Mouse (Mus musculus): ENCODE measurements around the gene Olfr697. TPM values are rescaled to one million over a fixed set of nuclear protein-coding genes. Genes with fewer than 3 reads are reported as not detected.
"Not testable (repeated sequence)": the region's sequence is repeated elsewhere in the genome, so short reads cannot be mapped to it uniquely, and the experiment has no call there.

The Olfr697 gene
- not detected in 2 replicates for polyA plus RNA-seq (2012; rRNA removed)

DNA sequence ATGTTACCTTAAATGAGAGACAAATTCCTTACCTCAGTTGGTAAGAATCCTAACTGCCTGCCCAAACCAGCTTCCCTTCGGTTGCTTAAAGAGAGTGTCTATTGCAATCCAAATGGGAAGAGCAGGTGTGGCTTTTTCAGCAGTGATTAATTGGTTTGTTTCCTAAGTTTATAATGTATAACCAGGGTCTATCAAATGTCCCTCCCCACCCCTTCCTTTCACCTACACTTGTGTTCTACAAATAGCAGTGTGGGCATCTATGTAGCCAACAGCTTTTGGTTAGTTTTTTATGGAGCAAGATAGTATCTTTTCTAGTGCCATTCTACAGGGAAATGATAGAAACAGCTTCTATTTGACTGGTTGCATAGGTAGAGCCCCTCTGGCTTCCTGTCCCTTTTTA is at the start of gene Olfr697:
Olfr697 (minus strand) TSS at position 101 of the 400 bp plus-strand sequence.
- 52% methylated on average over 1 of the region's 1 CpGs for WGBS
- DNase-seq (ENCODE audit: low read depth, low spot score) = no peak

- DNase-seq (ENCODE audit: low read depth, low spot score) = no peak
Observed at GRCm38 (mm10) chr7:106788330-106788729, 46.1 kb upstream of the Olfr697 start.

DNA sequence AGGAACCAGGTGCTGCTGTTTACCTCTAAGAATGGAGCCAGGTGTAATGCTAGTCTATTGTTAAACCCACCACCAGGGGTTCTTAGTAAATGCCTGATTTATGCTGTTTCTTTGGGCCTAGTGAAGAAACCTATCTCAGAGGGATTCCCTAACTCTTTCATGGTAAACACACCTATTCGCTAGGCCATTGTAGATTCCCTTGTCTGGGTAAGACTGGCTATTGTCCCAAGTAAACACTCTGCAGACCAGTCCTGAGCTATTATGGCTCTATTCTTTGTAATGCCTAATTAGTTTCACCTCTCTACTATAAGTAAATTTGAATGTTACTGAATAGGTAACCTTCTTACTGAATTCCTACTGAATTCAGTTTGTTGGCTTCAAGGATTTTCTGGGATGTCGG is 18.8 kb upstream of the Olfr697 start:
- 79% methylated on average over 2 of the region's 2 CpGs for WGBS
- DNase-seq (ENCODE audit: low read depth, low spot score) = not testable (repeated sequence)

- no peak for DNase-seq (ENCODE audit: low read depth, low spot score)
- WGBS = 76% methylated on average over 2 of the region's 2 CpGs
Observed at GRCm38 (mm10) chr7:106758800-106759199, 16.6 kb upstream of the Olfr697 start.

DNA sequence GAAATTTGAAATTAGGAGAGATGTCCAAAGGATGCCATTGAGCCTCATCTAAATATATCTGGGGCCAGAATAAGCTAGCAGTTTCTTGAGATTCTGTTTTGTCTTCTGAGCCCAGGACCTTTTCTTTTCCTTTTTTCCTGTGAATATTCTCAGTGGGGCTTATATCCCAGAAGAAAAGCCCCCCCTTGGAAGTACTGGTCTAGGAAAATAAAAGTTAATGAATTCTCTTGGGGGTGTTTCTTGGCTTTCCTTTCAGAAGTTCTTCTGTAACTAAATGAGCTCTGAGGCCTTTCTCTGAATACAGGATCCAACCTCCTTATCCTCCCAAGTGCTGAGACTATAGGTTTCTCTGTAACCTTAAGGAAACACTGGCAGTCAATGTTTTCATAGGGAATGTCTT is 13.1 kb upstream of the Olfr697 start, which contains the start of gene Olfr698:
Olfr698 (minus strand) TSS at position 101 of the 400 bp plus-strand sequence.
- no peak for DNase-seq (ENCODE audit: low read depth, low spot score)

DNA sequence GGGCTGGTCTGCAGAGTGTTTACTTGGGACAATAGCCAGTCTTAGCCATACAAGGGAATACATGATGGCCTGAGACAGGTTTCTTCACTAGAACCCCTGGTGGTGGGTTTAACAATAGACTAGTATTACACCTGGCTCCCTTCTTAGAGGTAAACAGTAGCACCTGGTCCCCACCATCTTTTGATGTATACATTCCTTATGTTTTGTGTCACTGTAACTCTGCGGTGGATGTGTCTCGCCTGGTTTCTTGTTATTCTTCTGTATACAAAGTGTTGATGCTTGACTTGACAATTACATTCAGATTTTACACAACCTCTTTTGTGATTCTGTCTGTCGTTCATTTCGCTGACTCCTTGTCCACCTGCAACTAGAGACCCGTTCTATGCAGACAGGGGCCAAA is 3.6 kb upstream of the Olfr697 start:
- WGBS = 91% methylated on average over 5 of the region's 5 CpGs
- DNase-seq (ENCODE audit: low read depth, low spot score) = no peak

- no peak for DNase-seq (ENCODE audit: low read depth, low spot score)
Observed at GRCm38 (mm10) chr7:106737028-106737427, 5.2 kb downstream of the Olfr697 start.

- WGBS = 10% methylated on average over 2 of the region's 2 CpGs
- DNase-seq (ENCODE audit: low read depth, low spot score) = peak; percentile 14
Observed at GRCm38 (mm10) chr7:106733717-106734116, 8.5 kb downstream of the Olfr697 start.

DNA sequence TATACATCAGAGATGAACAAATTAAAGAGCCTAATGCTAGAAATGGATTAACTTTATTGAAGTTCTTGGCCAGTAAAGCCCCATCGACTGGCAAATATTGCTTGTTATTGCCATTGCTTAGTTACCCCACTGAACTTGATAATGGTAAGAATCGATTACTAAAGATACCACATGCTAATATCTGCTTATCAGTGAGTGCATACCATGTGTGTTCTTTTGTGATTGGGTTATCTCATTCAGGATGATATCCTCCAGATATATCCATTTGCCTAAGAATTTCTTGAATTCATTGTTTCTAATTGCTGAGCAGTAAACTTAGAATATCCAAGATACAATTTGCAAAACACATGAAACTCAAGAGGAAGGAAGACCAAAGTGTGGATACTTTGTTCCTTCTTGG is 16.6 kb downstream of the Olfr697 start:
- WGBS = 93% methylated on average over 2 of the region's 2 CpGs
- DNase-seq (ENCODE audit: low read depth, low spot score) = not testable (repeated sequence)

- DNase-seq (ENCODE audit: low read depth, low spot score) = no peak
Observed at GRCm38 (mm10) chr7:106716296-106716695, 25.9 kb downstream of the Olfr697 start, which contains the start of gene Olfr695. Olfr695 (minus strand) TSS chr7:106716396.

DNA sequence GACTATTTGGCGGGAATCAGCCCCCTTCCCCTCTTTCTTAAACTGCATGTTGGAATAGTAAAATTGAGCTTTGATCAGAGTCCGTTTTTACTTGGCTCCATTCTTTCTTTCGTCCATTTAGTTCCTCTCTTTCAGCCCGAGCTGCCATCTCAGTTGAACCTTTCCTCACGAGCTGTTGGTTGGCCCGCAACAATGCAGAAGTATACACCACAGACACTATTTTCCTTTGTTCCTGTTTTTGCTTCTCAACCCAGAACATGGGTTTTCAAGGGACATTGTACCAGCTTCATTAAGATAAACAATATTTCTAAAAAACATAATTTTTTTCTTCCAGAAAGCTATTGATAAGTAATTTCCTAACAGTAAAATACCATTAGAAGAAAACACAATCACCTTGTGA is 30.8 kb downstream of the Olfr697 start:
- no peak for DNase-seq (ENCODE audit: low read depth, low spot score)
- WGBS = 84% methylated on average over 6 of the region's 6 CpGs

GRCm38 (mm10) chr7:106707705-106708104 is 34.5 kb downstream of the Olfr697 start:
- 90% methylated on average over 10 of the region's 10 CpGs for WGBS
- DNase-seq (ENCODE audit: low read depth, low spot score) = not testable (repeated sequence)

DNA sequence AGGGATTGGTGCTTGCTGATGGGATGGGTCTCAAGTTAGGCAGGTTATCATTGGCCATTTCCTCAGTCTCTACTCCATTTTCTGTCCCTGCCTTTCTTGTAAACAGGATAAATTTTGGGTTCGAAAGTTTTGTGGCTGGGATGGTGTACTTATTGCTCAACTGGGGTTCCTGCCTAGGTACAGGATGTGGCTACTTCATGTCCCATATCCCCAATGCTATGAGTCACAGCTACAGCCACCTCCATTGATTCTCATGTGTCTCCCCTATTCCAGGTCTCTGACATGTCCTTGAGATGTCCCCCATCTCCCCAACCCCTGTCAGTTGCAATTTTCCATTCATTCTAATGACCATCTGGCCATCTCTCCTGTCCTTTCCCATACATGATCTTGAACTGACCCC is 45.4 kb downstream of the Olfr697 start:
- 74% methylated on average over 1 of the region's 1 CpGs for WGBS

GRCm38 (mm10) chr7:106692976-106693375 is 49.3 kb downstream of the Olfr697 start:
- 82% methylated on average over 3 of the region's 3 CpGs for WGBS
- DNase-seq (ENCODE audit: low read depth, low spot score) = no peak

More for the DNA sequence above, 45.4 kb downstream of the Olfr697 start:
- no peak for DNase-seq (ENCODE audit: low read depth, low spot score)

- DNase-seq (ENCODE audit: low read depth, low spot score) = no peak
- 85% methylated on average over 1 of the region's 1 CpGs for WGBS
Observed at GRCm38 (mm10) chr7:106691714-106692113, 50.5 kb downstream of the Olfr697 start, which contains the start of gene Olfr694. Olfr694 (minus strand) TSS chr7:106691814.

Other genes with a start within 250 kb of the Olfr697 start
- not detected in 2 replicates for gene Olfr693, start 61.9 kb downstream of the Olfr697 start, polyA plus RNA-seq (2012; rRNA removed)
- gene Olfr694, start 50.6 kb downstream of the Olfr697 start, polyA plus RNA-seq (2012; rRNA removed) = not detected in 2 replicates
- gene Olfr695, start 26.0 kb downstream of the Olfr697 start, polyA plus RNA-seq (2012; rRNA removed) = not detected in 2 replicates
- not detected in 2 replicates for gene Olfr698, start 13.0 kb upstream of the Olfr697 start, polyA plus RNA-seq (2012; rRNA removed)
- not detected in 2 replicates for gene Olfr699, start 50.8 kb upstream of the Olfr697 start, polyA plus RNA-seq (2012; rRNA removed)
- gene Olfr700, start 66.4 kb upstream of the Olfr697 start, polyA plus RNA-seq (2012; rRNA removed) = not detected in 2 replicates
- not detected in 2 replicates for gene Olfr701, start 71.7 kb upstream of the Olfr697 start, polyA plus RNA-seq (2012; rRNA removed)
- gene Olfr702, start 91.5 kb upstream of the Olfr697 start, polyA plus RNA-seq (2012; rRNA removed) = not detected in 2 replicates
- not detected in 2 replicates for gene Olfr703, start 100.9 kb upstream of the Olfr697 start, polyA plus RNA-seq (2012; rRNA removed)
- gene Olfr704, start 120.7 kb upstream of the Olfr697 start, polyA plus RNA-seq (2012; rRNA removed) = not detected in 2 replicates
- not detected in 2 replicates for gene Olfr705, start 134.4 kb upstream of the Olfr697 start, polyA plus RNA-seq (2012; rRNA removed)
- not detected in 2 replicates for gene Olfr706, start 145.7 kb upstream of the Olfr697 start, polyA plus RNA-seq (2012; rRNA removed)
- gene Olfr707, start 158.8 kb upstream of the Olfr697 start, polyA plus RNA-seq (2012; rRNA removed) = not detected in 2 replicates
- 0.45 and 0.59 TPM in 2 replicates for gene Olfr1532-ps1, start 165.6 kb upstream of the Olfr697 start, polyA plus RNA-seq (2012; rRNA removed)
- not detected in 2 replicates for gene Olfr709-ps1, start 189.8 kb upstream of the Olfr697 start, polyA plus RNA-seq (2012; rRNA removed)
- gene Olfr710, start 205.9 kb upstream of the Olfr697 start, polyA plus RNA-seq (2012; rRNA removed) = not detected in 2 replicates
- not detected in 2 replicates for gene Olfr6, start 221.5 kb upstream of the Olfr697 start, polyA plus RNA-seq (2012; rRNA removed)
- not detected in 2 replicates for gene Olfr711, start 233.0 kb upstream of the Olfr697 start, polyA plus RNA-seq (2012; rRNA removed)